Mouse (Mus musculus): Measurements from ENCODE around the gene Brd3os.

The Brd3os gene

DNA sequence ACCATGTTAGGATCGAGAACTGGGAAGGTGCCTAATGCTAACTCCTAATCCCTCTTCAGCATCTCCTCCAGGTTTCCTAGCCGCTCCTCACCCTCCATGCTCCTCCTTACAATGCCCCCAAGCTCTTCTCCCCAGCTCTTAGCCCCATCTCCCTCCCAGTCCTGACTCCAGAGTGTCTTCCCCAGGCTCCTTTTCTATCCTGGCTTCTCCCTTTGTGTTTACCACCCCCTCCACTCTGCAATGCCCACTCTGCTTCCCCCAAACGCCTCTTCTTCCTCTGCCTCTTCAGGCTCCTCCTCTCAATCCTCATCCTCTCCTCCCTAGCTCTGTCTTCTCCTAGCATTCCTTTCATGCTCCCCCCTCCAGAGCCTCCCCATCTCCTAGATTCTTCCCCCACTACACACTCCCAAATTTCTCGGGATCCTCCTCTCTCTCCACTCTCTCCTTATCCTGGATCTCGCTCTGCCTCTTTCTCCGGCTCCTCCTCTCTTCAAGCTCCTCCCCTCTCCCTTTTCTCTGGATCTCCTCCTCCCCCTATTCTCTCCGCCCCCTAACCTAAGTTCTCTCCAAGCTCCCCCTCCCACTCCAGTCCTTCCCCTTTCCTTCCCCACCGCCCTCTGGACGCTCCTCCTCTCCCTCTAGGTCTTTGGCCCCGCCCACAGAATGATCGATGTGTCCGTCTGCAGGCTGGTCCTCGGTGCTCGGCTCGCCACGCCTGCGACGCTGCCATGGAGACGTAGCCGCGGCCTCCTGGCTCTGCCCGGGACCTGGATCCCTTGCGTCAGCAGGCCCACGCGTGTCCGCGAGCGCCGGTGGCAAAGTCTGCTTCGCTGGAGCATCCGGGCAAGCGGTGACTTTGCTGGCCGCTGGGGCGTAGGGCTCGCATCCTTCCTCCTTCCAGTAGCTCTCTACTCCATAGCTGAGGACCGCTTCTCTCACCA lies at the start of gene Brd3os:
Brd3os (plus strand) TSS at position 558 of the 941 bp plus-strand sequence.
- peak; percentile 96 to 98 for DNase-seq

DNA sequence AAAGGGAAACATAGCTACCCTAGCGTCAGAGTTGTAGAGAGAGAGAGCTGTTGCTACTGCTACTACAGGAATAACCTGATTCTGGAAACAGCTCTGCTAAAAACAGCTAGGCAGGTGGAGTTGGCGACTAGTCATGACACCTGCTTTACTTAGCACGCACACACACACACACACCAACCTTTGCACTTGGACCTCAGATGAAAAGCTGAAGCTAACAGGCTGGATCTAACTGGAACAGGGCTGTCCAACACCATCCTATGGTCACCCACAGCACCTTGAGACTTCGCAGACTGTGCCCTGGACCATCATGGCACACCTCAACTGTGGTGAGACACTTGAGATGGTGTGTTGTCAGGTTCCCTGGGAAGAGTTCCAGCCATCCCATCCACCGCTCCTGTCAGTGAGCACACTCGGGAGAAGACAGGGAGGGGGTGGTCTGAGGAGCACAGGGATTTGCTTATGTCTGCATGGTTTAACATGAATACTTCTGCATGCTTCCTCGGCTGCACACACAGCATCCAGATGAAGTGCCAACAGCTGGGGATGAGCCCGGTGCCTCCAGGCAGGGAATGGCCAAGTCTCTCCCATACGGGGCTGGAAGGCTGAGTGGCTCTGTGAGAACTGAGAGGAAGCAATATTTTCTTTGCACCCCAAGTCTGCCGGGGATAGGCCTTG lies 47.8 kb upstream of the Brd3os start:
- no peak for DNase-seq

DNA sequence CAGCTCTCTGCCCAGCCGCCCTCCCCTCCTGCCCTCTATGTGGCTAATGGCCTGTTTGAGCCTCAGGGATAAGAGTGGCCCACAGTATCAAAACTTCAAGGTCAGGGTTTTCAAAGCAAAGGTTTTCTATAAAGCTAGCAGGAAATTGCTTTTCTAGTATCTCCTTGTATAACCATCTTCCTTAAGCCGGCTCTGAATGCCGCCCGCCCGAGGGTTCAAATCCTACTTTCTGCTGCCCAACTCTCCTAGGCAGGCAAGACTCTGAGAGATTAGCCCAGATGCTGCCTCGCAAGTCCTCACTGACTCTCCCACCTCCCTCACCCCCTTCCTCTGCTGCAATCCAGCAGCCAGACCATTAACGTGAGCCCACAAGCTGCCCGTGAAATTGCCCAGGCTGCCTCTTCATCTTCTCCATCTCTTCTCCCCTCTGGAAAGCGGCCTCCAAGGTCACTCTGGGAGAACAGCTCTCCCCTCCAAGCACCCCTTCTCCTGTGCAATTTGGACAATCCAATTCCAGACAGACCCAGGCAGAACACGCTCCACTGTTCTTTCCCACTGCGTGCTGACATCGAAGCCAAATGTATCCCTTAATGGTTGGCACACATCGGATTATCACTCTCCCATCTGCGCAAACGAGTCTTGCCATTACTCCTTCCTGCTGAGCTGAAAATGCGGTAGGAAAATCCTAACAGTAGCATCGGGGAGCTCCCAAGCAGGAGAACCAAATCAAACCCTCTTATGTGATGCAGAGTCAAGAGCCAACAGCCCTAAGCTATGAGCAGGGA lies 45.3 kb upstream of the Brd3os start:
- no peak for DNase-seq

DNA sequence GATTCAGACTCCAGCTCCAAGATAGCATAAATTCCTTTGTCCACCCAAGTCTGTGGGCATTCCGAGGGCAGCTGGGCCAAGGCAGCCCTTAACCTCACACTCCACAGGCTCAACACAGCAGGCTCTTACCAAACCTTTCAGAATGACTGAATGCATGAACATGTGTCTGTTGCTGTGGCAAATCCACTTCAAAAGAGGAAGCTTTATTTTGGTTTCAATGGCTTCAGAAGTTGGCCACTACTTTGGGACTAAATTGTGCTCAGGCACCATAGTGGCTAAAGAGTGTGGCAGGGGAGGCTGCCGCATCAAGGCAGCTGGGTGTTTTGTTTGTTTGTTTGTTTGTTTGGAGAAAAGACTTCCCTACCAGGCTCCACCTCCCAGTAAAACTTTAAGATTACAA lies 42.0 kb upstream of the Brd3os start:
- DNase-seq, result no peak

DNA sequence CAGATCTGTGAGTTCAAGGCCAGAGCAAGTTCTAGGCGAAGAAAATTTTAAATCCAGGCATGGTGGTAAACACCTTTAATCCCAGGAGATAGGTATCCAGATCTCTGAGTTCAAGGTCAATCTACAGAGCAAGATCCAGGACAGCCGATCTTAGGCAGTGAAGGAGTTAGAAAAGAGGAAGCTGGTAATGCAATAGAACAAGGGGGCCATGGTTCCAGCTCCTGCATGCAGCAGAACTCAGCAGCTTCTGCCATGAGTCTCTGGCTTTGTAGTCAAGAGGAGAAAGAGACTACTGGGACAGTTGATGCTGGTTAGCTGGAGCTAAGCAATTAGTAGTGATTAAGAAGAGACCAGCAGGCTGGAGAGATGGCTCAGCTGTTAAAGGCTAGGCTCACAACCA lies 40.6 kb upstream of the Brd3os start:
- no peak for DNase-seq

DNA sequence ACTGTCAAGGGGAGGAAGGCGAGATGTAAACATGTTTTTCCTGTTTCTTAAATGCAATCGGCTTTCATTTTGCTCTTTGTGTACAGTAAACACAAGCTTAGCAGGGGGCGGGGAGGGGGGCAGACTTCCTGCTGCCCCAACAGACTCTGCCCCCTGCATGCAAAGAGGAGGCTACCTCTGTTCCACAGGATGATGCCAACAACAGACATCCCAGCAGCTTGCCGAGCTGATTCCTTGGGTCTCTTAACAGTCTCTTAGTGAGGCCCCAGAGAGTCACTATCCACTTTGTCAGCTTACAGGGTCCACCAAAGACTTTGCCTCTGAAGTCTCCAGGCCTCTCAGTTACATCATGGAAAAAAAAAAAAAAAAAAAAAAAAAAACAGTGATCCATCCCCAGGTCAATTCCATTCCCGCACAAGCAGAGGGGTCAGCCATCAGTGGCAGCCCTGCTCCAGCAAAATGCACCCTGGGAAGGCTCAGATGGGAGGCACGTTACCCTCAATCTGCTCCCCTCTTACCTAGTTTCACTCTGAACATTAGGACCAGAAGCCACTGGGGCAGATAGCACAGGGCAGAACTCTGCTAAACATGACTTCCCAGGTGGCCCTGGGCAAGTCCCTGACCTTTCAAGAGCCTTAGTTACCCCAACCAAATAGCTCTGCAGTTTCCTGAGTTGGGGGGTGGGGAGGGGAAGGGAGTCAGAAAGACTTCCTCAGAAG lies 37.6 kb upstream of the Brd3os start:
- DNase-seq, result peak in 1 of 2 experiments; percentile 10

DNA sequence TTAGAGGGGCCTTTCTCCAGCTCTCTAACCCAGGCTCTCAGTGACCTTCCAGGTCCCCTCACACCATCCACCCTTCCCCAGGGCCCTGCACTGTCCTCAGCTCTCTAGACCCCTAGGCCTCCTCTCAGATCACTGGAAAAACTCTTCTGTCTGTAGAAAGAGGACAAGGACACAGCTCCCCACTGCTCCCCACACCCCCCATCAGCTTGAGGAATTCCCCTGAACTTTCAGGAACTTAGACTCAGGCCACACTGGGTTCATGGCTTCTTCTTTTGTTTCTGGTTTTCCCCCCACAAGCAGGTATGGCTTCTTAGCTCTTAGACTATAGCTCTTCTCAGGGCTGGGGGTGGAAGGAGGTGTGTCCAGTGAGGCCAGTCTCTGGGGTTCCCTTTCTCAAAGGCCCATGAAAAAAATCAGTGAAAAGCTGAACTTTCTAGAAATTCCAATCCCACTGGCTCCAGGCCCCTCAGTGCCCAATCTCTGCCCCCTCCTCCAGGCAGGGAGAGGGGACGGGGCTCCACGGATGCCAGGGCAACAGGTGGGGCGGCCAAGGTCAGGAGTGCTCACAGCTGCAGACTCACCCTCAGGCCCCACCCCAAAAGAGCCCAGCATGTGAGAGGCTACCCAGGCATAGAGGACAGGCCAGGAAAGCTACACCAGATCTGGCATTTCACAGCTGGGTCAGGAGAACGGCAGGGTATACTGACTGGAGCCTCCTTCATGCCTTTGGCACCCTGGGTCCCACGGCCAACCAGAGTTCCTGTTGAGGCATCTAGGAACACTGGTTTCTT lies 36.8 kb upstream of the Brd3os start:
- no peak for DNase-seq

DNA sequence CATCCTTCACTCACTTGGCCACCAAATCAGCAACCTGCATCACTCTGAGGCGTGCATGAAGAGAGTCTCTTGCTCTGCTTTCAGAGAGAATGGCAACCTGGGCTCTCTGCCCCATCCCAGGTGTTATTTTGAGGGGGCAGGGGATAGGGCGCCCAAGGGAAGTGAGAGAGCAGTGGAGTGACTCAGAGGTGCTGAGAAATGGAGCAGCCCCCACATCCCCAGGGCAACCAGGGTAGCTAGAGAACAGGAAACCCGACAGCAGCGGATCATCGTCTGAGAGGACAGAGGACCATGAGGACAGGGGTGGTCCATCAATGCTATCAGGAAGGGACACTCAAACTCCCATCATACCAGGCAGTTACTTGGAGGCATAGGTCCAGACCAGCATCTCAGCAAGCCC lies 35.2 kb upstream of the Brd3os start:
- peak in 1 of 2 experiments; percentile 7 for DNase-seq

DNA sequence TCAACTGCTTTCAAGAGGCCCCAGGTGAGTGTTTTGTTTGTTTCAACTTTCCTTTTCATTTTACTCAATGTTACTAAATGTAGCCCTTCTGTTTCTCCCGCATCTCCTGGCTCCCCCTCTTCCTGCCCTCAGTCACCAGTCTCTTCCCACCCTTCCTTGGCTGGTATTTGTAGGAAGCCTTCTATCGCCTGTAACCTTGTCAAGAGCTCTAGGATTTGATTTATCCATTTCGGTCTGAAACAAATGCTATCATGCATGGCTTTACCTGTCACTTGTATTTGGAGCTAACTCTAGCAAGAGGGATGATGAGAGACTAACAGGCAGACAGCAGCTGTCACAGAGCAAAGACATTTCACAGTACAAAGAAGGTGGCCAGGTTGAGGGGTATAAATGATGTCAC lies 33.9 kb upstream of the Brd3os start:
- no peak for DNase-seq

DNA sequence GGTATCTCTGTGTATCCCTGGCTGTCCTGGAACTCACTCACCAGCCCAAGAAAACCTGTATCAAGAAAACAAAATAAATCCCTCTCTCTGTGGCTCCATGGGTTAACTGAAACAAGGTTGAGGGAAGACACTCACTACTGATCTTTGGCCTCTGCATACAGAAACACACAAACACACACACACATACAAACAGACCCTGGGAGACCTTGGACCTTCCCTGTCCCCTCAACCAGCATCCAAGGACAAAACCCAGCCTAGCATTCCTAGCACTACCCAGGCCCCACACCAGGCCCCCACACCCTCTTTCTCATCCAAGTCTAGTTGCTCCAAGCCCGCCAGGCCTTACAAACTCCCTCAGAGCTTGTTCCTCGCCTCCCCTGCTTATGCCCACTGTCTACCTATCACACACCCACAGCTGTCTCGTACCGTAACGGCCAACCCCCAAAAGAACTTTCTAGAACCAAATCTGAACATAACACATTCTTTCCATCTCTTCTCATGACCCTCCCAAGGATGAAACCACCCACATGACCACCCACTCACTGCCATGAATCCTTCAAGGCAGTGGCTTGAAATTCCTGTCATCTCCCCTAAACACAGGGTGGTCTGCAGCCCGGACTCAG lies 31.5 kb upstream of the Brd3os start:
- DNase-seq, result no peak

DNA sequence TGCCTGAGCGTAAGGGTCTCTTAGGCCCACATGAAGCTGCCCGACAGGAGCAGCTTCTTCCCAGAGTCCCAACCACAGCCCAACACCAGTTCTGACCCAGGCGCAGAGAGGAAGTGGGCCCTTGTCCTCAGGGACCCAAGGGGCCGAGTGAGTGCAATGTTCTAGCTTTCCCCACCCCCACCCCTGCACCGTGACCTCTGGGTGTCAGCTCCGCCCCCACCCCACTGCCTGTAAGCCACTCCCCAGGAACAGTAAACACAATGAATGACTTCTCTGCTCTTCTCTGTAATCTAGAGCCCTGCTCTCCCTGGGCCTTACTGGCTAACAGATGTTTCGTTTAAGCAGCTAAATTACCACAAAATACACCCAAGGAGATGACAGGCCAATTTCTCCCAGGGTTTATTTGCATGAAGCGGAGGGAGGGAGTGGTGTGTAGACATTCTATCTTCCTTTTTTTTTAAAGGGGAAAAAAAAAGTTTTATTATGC lies 30.4 kb upstream of the Brd3os start:
- peak; percentile 55 to 63 for DNase-seq

DNA sequence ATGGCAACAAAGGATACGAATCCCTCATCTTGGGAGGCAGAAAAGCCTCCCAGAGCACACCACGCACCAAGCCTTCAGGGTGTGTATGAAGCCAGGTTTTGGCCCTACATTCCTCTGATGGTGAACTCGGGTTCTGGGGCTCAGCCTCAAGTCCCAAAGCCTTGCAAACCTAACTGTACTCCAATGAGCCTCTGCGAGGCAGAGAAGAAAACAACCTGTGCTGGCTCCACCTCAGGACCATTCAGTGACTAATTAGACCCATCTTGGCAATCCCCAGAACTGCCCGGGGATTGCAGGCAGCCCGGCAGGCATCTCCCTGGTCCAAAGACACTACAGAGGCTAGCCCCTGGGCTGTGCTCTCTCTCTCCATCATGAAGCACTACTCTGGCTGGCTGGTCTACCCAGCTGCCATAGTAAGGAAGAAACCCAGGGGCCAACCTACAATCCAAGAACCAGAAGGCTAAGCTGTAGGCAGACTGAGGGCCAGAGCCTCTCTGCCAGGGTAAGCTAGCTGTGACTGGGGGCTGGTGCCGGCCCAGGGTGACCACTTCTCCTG lies 29.8 kb upstream of the Brd3os start:
- DNase-seq, result no peak

DNA sequence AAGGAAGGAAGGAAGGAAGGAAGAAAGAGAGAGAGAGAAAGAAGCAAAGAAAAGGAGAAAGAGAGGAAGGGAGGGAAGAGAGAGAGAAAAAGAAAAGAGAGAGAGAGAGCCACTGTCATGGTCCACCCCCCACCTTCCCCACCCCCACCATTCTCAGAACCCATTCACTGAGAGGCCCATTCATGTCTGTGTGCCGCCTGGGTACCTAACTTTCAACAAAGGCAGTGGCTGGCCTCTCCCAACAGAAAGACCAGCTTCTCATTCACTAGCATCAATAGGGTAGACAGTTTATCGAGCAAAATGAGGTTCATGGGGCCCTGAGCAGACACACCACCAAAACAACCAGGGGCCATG lies 28.6 kb upstream of the Brd3os start:
- no peak for DNase-seq

DNA sequence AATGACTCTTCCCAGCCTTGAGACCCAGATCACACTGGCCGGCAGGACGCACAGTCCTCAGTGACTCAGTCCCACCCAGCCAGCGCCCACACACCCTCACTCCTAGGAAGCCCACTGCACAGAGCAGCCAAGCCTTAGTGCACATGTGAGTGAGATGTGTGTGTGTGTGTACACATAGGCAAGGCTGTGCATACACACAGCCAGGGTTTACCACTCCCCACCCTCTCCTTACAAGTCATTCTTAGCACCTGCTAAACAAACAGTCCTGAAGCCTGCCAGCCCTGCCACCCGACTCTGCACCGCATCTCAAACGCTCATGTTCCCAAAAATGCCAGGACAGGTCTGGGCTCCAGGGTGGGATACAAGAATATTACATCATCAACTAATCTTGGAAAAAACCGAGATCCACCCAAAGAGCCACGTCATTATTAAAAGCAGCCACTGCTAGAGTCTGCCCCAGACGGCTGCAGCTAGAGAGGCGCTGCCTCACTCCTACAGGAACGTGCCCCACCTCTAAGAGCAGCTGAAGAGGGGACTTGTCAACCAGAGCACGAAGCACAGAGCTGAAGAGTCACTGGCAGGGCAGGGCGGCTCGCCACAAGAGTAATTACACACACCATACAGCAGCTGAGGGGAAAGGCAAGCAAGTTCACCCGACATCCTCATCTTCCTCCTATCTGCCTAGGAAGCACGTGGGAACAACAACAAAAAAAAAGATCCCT lies 28.0 kb upstream of the Brd3os start:
- peak; percentile 78 to 86 for DNase-seq

DNA sequence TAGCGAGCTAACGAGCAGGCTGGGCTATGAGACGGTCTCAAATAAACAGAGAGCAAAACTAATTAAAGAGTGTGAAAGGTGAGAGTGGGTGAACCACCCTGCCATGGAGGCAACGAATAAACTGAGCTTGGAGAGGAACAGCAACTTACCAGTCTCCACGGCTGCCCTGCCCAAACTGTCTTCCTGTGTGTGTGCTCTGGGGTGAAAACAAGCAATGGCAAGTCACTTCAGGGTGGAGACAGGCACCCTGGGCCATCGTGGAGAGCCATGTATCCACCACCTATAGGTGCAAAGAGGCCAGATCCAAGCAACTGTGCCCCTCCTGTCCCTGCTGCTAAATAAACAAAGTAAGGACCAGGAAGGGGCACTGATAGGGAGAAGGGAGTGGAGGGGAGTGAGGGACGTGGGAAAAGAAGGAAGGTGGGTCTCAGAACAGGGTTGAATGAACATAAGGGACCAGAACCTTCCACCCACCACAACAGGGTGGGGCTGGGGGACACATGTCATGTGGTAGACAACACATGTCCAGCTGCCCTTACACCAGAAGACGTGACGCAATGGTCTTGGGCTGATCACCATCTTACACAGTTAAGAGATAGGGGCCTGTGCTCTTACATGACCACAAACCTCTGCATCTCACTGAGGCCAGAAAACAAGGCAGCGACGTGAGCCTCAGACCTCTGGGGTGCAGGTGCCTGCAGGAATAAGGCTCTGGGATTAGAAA lies 26.9 kb upstream of the Brd3os start:
- DNase-seq, result peak; percentile 29 to 37

DNA sequence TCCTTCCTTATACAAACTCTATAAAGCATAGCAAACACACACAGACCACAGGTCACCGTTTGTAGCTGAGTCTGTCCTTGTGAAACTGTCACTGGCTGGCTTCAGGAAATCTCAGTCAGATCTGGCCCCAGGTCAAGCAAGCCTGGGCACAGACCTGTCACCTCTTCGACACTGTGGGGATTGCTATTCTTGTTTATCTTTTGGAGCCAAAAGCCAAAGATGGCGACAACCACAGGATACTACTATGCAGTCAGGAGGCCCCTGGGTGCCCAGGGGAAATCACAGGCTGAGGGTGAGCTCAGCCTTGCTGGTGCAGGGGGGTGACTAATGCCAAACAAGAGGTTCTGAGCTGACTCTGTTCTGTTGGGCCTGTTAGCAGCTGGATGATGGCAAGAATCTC lies 25.7 kb upstream of the Brd3os start:
- peak; percentile 11 to 43 for DNase-seq

DNA sequence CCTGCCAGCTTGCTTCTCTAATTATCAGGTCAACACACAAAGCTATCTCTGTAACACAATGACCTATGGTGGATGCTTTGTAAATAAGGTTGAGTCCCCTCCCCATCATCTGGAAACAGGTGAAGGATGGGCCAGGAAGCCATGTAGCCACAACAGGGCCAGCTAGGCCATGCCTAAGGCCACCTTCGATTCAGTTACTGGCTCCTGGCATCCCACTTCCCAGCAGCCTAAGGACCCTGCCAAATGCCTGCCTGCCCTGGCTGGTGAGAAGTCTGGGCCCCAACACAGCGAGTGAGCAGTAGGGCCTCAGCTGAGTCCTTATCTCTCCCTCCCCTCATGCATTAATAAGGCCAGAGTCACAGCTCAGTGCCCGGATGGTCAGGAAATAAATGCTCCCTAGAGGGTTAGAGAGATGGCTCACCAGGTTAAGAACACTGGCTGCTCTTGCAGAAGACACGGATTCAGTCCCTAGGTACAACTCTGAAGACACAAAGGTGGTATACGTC lies 24.4 kb upstream of the Brd3os start:
- no peak for DNase-seq

DNA sequence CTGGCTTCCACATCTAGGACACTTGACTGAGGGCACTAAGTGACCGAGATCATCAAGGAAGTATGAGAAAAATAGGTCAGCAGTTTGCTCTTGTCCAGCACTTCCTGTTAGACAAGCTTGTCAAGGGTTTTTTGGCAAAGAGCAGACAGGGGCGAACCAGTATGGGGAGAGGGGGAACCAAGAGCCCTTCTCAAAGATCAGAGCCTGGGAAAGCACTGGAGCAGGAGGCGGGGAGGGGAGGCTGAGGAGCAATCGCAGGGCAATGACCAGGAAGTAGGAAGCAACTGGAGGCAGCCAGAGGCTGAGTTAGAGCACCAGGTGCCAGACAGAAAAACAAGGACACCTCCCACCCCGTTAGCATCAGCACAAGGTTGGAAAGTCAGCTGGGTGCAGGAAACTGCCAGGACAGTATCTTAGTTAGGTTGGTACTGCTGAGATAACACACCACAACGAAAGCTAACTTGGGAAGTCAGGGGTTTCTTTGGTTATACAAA lies 23.5 kb upstream of the Brd3os start:
- DNase-seq, result peak; percentile 82 to 87

All from lung, adult 18-20 months (tissue).